In the genomic region with DNA sequence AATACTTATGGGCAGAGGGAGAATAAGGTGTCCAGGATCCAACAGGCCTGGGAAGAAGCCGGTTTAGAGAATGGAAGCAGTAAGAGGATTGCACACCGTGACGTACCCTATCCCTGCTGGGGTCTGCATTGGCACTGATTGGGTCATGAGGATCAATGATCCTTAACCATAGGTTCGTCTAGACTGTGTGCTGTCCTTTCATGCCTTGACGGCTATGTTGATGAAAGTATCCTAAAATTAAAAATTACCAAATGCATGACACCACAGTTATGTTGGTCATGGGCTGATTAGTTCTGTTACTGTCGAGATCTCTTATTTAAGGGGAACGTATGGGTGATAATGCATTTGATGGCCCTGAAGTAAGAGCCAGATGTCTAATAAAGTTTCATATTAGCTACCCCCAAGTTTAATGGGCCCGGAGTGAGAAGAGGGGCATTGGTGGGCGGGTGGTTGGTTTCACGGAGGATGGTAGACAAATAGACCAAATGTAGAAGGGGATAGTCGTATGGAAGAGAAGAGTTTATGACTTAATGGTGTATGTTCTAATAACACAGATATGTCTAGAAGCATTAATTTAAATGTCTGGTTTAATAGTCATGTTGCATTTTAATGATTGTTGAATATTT, we compare ENCODE assay signal across 9 mouse cellular contexts.
DNase-seq lines count a peak whose midpoint lies in the region; ATAC-seq and TF ChIP-seq lines count a peak whose summit lies in the region.
"Had no signal": no experiment of that assay in that cellular context is flagged by ENCODE, and none has a peak within 500 bp of the region (broad histone marks: within the 10 kb centered on the region; RNA-seq: fewer than 3 reads in every experiment).

No protein-coding gene starts in this region.

- no peaks in the 10 kb centered on the region for H3K27me3 ChIP-seq in heart, embryonic 15.5 days
- peaks cover 3% of the 10 kb centered on the region; the same call in 1 of the 2 replicates for H3K27me3 ChIP-seq in G1E (ENCODE audit: insufficient read depth, low read length)
- H3K27me3 ChIP-seq in forebrain, embryonic 16.5 days (replicated peaks; ENCODE audit: control insufficient read depth, insufficient read depth, low read length) = no peaks in the 10 kb centered on the region
- H3K27me3 ChIP-seq in liver, embryonic 14.5 days (ENCODE audit: control insufficient read depth, insufficient read depth, low read length) = no peaks in the 10 kb centered on the region

- no peak for DNase-seq in heart, adult 11 months
- no peak for DNase-seq in G1E (ENCODE audit: low spot score)
- no peak for DNase-seq in liver, embryonic 14.5 days (ENCODE audit: low read depth in 3 of 3, low spot score in 3 of 3)
- no peak for DNase-seq in gastrocnemius, postnatal 14 days
- no peak for DNase-seq in gastrocnemius, adult 2 months
- no peak for DNase-seq in retina, postnatal 1 day

- H3K9ac ChIP-seq in heart, embryonic 15.5 days = no peak overlapping the region
- no peak overlapping the region for H3K9ac ChIP-seq in forebrain, embryonic 16.5 days (replicated peaks; ENCODE audit: low read depth, low read length)
- H3K9ac ChIP-seq in liver, embryonic 14.5 days (replicated peaks) = no peak overlapping the region

- no peaks in the 10 kb centered on the region for H3K9me3 ChIP-seq in heart, embryonic 15.5 days (replicated peaks)
- no peaks in the 10 kb centered on the region for H3K9me3 ChIP-seq in G1E (replicated peaks)
- no peaks in the 10 kb centered on the region for H3K9me3 ChIP-seq in forebrain, embryonic 16.5 days (ENCODE audit: control insufficient read depth, low read length)
- no peaks in the 10 kb centered on the region for H3K9me3 ChIP-seq in liver, embryonic 14.5 days (ENCODE audit: control insufficient read depth, low read length)

- no peak for TF ChIP-seq EP300 in liver, embryonic 14.5 days (IDR thresholded peaks at IDR 0.05; ENCODE audit: low read depth)

- peak; percentile 96 for ATAC-seq in heart, embryonic 15.5 days (replicated peaks; ENCODE audit: insufficient number of reproducible peaks, insufficient read depth, low FRiP score, low read depth)
- ATAC-seq in G1E (ENCODE audit: extremely low read depth, insufficient number of reproducible peaks, low FRiP score, poor library complexity, severe bottlenecking) = peak; percentile 100
- peak; percentile 73; the same call in 1 of the 2 replicates for ATAC-seq in forebrain, embryonic 16.5 days
- ATAC-seq in liver, embryonic 14.5 days (ENCODE audit: insufficient read depth) = peak; percentile 82

- no peaks in the 10 kb centered on the region for H3K4me1 ChIP-seq in heart, embryonic 15.5 days (replicated peaks)
- H3K4me1 ChIP-seq in G1E (ENCODE audit: insufficient read depth, low read depth, low read length) = peaks cover 2% of the 10 kb centered on the region; the same call in 1 of the 2 replicates
- peaks cover 17% of the 10 kb centered on the region for H3K4me1 ChIP-seq in forebrain, embryonic 16.5 days (replicated peaks; ENCODE audit: control insufficient read depth, insufficient read depth, low read length)
- peaks cover 9 to 10% of the 10 kb centered on the region in 2 experiments for H3K4me1 ChIP-seq in liver, embryonic 14.5 days (replicated peaks; ENCODE audit: control insufficient read depth in 2 of 2, insufficient read depth in 2 of 2, low read length in 1 of 2)

- no peak for TF ChIP-seq CTCF in G1E (IDR thresholded peaks at IDR 0.05; ENCODE audit: low read depth, low read length)
- no peak for TF ChIP-seq CTCF in liver, embryonic 14.5 days (IDR thresholded peaks at IDR 0.05; ENCODE audit: low read depth)
- TF ChIP-seq CTCF in gastrocnemius, adult 2 months (IDR thresholded peaks at IDR 0.05) = no peak

- 86% methylated on average over 11 of the region's 11 CpGs for WGBS in heart, embryonic 15.5 days
- WGBS in forebrain, embryonic 16.5 days = 92% methylated on average over 11 of the region's 11 CpGs
- 73% methylated on average over 11 of the region's 11 CpGs for WGBS in liver, embryonic 14.5 days (ENCODE audit: insufficient replicate concordance)

- intact Hi-C loops in gastrocnemius, postnatal 14 days (cut with DNase I; ENCODE audit: low total_unique reads) = no loop called here
- intact Hi-C loops in gastrocnemius, adult 2 months (cut with DNase I) = no loop called here

- H3K27ac ChIP-seq in heart, embryonic 15.5 days = no peak overlapping the region
- H3K27ac ChIP-seq in forebrain, embryonic 16.5 days (ENCODE audit: low read length) = no peak overlapping the region
- no peak overlapping the region for H3K27ac ChIP-seq in liver, embryonic 14.5 days
- H3K27ac ChIP-seq in gastrocnemius, adult 2 months = no peak overlapping the region
- H3K27ac ChIP-seq: left cerebral cortex, adult 2 months had no signal

- no peaks in the 10 kb centered on the region for H3K36me3 ChIP-seq in heart, embryonic 15.5 days
- H3K36me3 ChIP-seq in G1E (replicated peaks) = no peaks in the 10 kb centered on the region
- no peaks in the 10 kb centered on the region for H3K36me3 ChIP-seq in forebrain, embryonic 16.5 days (ENCODE audit: control insufficient read depth, insufficient read depth)
- H3K36me3 ChIP-seq in liver, embryonic 14.5 days (replicated peaks; ENCODE audit: control insufficient read depth, insufficient read depth, low read depth) = no peaks in the 10 kb centered on the region

- no peak overlapping the region for H3K4me3 ChIP-seq in heart, embryonic 15.5 days
- H3K4me3 ChIP-seq in G1E (ENCODE audit: low read depth, low read length) = no peak overlapping the region
- H3K4me3 ChIP-seq in forebrain, embryonic 16.5 days (replicated peaks; ENCODE audit: low read length) = no peak overlapping the region
- H3K4me3 ChIP-seq in liver, embryonic 14.5 days (ENCODE audit: insufficient read depth in 1 of 2, low read depth in 2 of 2, low read length in 2 of 2) = no peak overlapping the region
- no peak overlapping the region for H3K4me3 ChIP-seq in gastrocnemius, adult 2 months
- H3K4me3 ChIP-seq: left cerebral cortex, adult 2 months had no signal

- H3K4me2 ChIP-seq in heart, embryonic 15.5 days = no peak overlapping the region
- H3K4me2 ChIP-seq in forebrain, embryonic 16.5 days (ENCODE audit: low read length) = no peak overlapping the region
- H3K4me2 ChIP-seq in liver, embryonic 14.5 days (ENCODE audit: low read depth) = no peak overlapping the region
